Mouse (Mus musculus): ENCODE data around the gene Alg6. TPM values are rescaled to one million over a fixed set of nuclear protein-coding genes. Genes with fewer than 3 reads are reported as not detected.

The Alg6 gene
- 11.0 and 13.1 TPM in 2 replicates for total RNA-seq (2017)

GRCm38 (mm10) chr4:99714904-99715782 is at the start of gene Alg6:
Gene Alg6 (plus strand): TSS chr4:99715664.
- ATAC-seq (replicated peaks in 1 of 2; ENCODE audit: insufficient read depth in 1 of 2, low FRiP score in 2 of 2, low TSS enrichment in 1 of 2, low read depth in 1 of 2, poor library complexity in 2 of 2, severe bottlenecking in 2 of 2) = peak; percentile 97

GRCm38 (mm10) chr4:99670203-99670851 is 45.1 kb upstream of the Alg6 start:
- ATAC-seq (replicated peaks in 1 of 2; ENCODE audit: insufficient read depth in 1 of 2, low FRiP score in 2 of 2, low TSS enrichment in 1 of 2, low read depth in 1 of 2, poor library complexity in 2 of 2, severe bottlenecking in 2 of 2) = no peak

GRCm38 (mm10) chr4:99675191-99675590 is 40.3 kb upstream of the Alg6 start:
- no peak for ATAC-seq (replicated peaks in 1 of 2; ENCODE audit: insufficient read depth in 1 of 2, low FRiP score in 2 of 2, low TSS enrichment in 1 of 2, low read depth in 1 of 2, poor library complexity in 2 of 2, severe bottlenecking in 2 of 2)

GRCm38 (mm10) chr4:99683941-99684340 is 31.5 kb upstream of the Alg6 start:
- ATAC-seq (replicated peaks in 1 of 2; ENCODE audit: insufficient read depth in 1 of 2, low FRiP score in 2 of 2, low TSS enrichment in 1 of 2, low read depth in 1 of 2, poor library complexity in 2 of 2, severe bottlenecking in 2 of 2) = no peak

- no peak for ATAC-seq (replicated peaks in 1 of 2; ENCODE audit: insufficient read depth in 1 of 2, low FRiP score in 2 of 2, low TSS enrichment in 1 of 2, low read depth in 1 of 2, poor library complexity in 2 of 2, severe bottlenecking in 2 of 2)
Measured at GRCm38 (mm10) chr4:99686308-99686707, 29.2 kb upstream of the Alg6 start.

GRCm38 (mm10) chr4:99712583-99713183 is 2.8 kb upstream of the Alg6 start:
- no peak for ATAC-seq (replicated peaks in 1 of 2; ENCODE audit: insufficient read depth in 1 of 2, low FRiP score in 2 of 2, low TSS enrichment in 1 of 2, low read depth in 1 of 2, poor library complexity in 2 of 2, severe bottlenecking in 2 of 2)

GRCm38 (mm10) chr4:99713971-99714370 is 1.5 kb upstream of the Alg6 start:
- ATAC-seq (replicated peaks in 1 of 2; ENCODE audit: insufficient read depth in 1 of 2, low FRiP score in 2 of 2, low TSS enrichment in 1 of 2, low read depth in 1 of 2, poor library complexity in 2 of 2, severe bottlenecking in 2 of 2) = no peak

- ATAC-seq (replicated peaks in 1 of 2; ENCODE audit: insufficient read depth in 1 of 2, low FRiP score in 2 of 2, low TSS enrichment in 1 of 2, low read depth in 1 of 2, poor library complexity in 2 of 2, severe bottlenecking in 2 of 2) = peak in 1 of 2 experiments; percentile 5; a peak in 2 of 4 replicates
Measured at GRCm38 (mm10) chr4:99715783-99716416, 436 bp downstream of the Alg6 start.

GRCm38 (mm10) chr4:99717905-99718304 is 2.4 kb downstream of the Alg6 start:
- ATAC-seq (replicated peaks in 1 of 2; ENCODE audit: insufficient read depth in 1 of 2, low FRiP score in 2 of 2, low TSS enrichment in 1 of 2, low read depth in 1 of 2, poor library complexity in 2 of 2, severe bottlenecking in 2 of 2) = no peak

GRCm38 (mm10) chr4:99724331-99724730 is 8.9 kb downstream of the Alg6 start:
- ATAC-seq (replicated peaks in 1 of 2; ENCODE audit: insufficient read depth in 1 of 2, low FRiP score in 2 of 2, low TSS enrichment in 1 of 2, low read depth in 1 of 2, poor library complexity in 2 of 2, severe bottlenecking in 2 of 2) = no peak

GRCm38 (mm10) chr4:99725914-99726451 is 10.5 kb downstream of the Alg6 start:
- no peak for ATAC-seq (replicated peaks in 1 of 2; ENCODE audit: insufficient read depth in 1 of 2, low FRiP score in 2 of 2, low TSS enrichment in 1 of 2, low read depth in 1 of 2, poor library complexity in 2 of 2, severe bottlenecking in 2 of 2)

GRCm38 (mm10) chr4:99739836-99740235 is 24.4 kb downstream of the Alg6 start:
- ATAC-seq (replicated peaks in 1 of 2; ENCODE audit: insufficient read depth in 1 of 2, low FRiP score in 2 of 2, low TSS enrichment in 1 of 2, low read depth in 1 of 2, poor library complexity in 2 of 2, severe bottlenecking in 2 of 2) = no peak

GRCm38 (mm10) chr4:99752426-99752825 is 37.0 kb downstream of the Alg6 start:
- no peak for ATAC-seq (replicated peaks in 1 of 2; ENCODE audit: insufficient read depth in 1 of 2, low FRiP score in 2 of 2, low TSS enrichment in 1 of 2, low read depth in 1 of 2, poor library complexity in 2 of 2, severe bottlenecking in 2 of 2)

- no peak for ATAC-seq (replicated peaks in 1 of 2; ENCODE audit: insufficient read depth in 1 of 2, low FRiP score in 2 of 2, low TSS enrichment in 1 of 2, low read depth in 1 of 2, poor library complexity in 2 of 2, severe bottlenecking in 2 of 2)
Measured at GRCm38 (mm10) chr4:99766303-99766702, 50.8 kb downstream of the Alg6 start.

GRCm38 (mm10) chr4:99766753-99767152 is 51.3 kb downstream of the Alg6 start:
- ATAC-seq (replicated peaks in 1 of 2; ENCODE audit: insufficient read depth in 1 of 2, low FRiP score in 2 of 2, low TSS enrichment in 1 of 2, low read depth in 1 of 2, poor library complexity in 2 of 2, severe bottlenecking in 2 of 2) = no peak

GRCm38 (mm10) chr4:99770555-99770954 is 55.1 kb downstream of the Alg6 start:
- no peak for ATAC-seq (replicated peaks in 1 of 2; ENCODE audit: insufficient read depth in 1 of 2, low FRiP score in 2 of 2, low TSS enrichment in 1 of 2, low read depth in 1 of 2, poor library complexity in 2 of 2, severe bottlenecking in 2 of 2)

GRCm38 (mm10) chr4:99773041-99773440 is 57.6 kb downstream of the Alg6 start:
- no peak for ATAC-seq (replicated peaks in 1 of 2; ENCODE audit: insufficient read depth in 1 of 2, low FRiP score in 2 of 2, low TSS enrichment in 1 of 2, low read depth in 1 of 2, poor library complexity in 2 of 2, severe bottlenecking in 2 of 2)
